Mouse (Mus musculus): ENCODE data around the gene Mt3.

The Mt3 gene

GRCm38 (mm10) chr8:94150925-94151324 lies 1.5 kb upstream of the Mt3 start:
- in situ Hi-C loops (cut with MboI, MseI), result no loop called here

- in situ Hi-C loops (cut with MboI, MseI), result no loop called here
These were observed 1.0 kb downstream of the Mt3 start for GRCm38 (mm10) chr8:94153451-94153850.

DNA sequence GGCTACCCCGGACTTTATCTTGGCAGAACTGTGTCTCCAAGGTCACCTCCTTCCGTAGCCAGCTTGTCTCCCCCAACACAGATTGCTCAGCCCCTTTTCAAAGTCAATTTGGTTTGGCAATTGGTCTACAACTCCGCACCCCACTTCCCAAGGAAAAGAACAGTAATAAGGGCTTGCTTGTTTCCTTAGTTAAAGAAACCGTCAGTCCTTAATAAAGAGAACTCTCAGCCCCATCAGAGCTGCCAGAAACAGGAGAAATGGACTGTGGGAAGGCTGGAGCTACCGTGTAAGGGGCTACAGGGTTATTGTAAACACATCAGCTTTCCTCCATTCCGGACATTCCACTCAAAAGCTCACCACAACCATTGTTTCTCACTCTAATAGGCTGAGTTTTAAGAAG lies 2.1 kb downstream of the Mt3 start:
- in situ Hi-C loops (cut with MboI, MseI), result no loop called here

DNA sequence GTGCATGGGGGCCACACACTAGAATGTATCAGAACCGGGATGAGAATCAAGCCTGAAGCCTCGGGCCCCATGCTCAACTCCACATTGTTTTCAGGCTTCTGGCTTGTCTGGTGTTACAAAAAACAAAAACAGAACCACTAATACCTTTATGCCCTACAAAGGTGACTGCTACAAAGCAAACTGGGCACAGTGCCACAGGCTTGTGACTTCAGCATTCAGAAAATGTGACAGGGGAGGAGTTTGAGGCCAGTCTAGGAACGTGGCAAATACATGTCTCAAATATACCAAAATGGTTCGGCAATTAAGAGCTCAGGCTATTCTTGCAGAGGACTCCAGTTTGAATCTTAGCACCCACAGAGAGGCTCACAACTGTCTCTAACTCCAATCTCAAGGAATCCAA lies 3.7 kb downstream of the Mt3 start:
- in situ Hi-C loops (cut with MboI, MseI), result no loop called here

GRCm38 (mm10) chr8:94165772-94166171 lies 13.4 kb downstream of the Mt3 start:
- in situ Hi-C loops (cut with MboI, MseI), result loop anchor here (5.0 kb wide), 2 partner anchors 37 to 42 kb away; no protein-coding TSS in a partner anchor

DNA sequence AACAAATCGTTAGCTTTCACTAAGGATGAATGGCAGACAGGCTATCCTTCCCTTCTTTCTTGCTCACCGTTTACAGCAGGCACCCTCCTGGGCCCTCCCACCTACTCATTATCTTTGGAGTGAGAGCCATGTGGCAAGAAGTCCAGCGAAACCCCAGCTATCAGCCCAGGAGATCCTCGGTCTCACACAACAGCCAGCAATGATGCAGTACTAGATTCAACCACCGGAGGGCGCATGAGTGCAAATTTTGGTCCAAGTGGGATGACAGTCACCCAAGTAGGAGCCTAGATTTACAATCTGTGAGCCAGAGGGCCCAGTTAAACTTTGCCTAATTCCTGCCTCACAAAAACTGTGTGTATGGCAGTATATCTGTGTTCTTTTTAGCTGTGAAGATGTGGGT lies 14.8 kb downstream of the Mt3 start:
- in situ Hi-C loops (cut with MboI, MseI), result loop anchor here (5.0 kb wide), 2 partner anchors 35 to 40 kb away; no protein-coding TSS in a partner anchor

GRCm38 (mm10) chr8:94169547-94169946 lies 17.1 kb downstream of the Mt3 start:
- in situ Hi-C loops (cut with MboI, MseI), result loop anchor here (5.0 kb wide), 2 partner anchors 33 to 38 kb away; no protein-coding TSS in a partner anchor

- in situ Hi-C loops (cut with MboI, MseI), result no loop called here
These were observed 18.9 kb downstream of the Mt3 start for GRCm38 (mm10) chr8:94171321-94171755.

- in situ Hi-C loops (cut with MboI, MseI), result no loop called here
These were observed 19.8 kb downstream of the Mt3 start, which contains the start of gene Mt2 for GRCm38 (mm10) chr8:94172075-94172808. Mt2 (plus strand) TSS chr8:94172664.

DNA sequence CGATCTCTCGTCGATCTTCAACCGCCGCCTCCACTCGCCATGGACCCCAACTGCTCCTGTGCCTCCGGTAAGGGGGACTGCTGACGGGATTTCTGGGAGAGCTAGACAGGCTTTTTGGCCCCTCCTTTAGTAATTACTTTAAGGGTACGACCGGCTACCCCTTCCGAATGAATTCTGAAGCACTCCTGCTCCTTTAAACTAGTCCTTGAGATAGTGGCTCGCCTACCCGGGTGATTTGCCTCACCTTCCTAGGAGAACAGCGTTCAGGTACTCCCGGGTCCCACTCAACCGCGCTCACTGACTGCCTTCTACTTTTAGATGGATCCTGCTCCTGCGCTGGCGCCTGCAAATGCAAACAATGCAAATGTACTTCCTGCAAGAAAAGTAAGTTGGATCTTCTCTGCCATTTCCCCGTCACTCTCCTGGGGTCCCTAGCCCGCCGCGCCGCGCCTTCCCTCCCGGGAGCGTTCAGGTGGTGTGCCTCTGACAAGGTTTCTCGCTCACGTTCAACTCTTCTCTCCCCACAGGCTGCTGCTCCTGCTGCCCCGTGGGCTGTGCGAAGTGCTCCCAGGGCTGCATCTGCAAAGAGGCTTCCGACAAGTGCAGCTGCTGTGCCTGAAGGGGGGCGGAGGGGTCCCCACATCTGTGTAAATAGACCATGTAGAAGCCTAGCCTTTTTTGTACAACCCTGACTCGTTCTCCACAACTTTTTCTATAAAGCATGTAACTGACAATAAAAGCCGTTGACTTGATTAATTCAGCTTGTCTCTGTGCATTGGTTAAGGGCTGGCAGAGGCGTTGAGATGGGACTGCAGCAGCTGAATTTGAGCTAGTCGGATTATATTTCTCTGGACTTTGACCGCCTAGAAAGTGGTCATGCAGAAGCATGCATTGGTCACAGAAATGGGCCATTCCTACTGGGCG lies 20.7 kb downstream of the Mt3 start:
- in situ Hi-C loops (cut with MboI, MseI), result no loop called here

GRCm38 (mm10) chr8:94173848-94174403 lies 21.5 kb downstream of the Mt3 start:
- in situ Hi-C loops (cut with MboI, MseI), result no loop called here

- in situ Hi-C loops (cut with MboI, MseI), result no loop called here
These were observed 22.3 kb downstream of the Mt3 start for GRCm38 (mm10) chr8:94174619-94175213.

GRCm38 (mm10) chr8:94177716-94178390 lies 25.4 kb downstream of the Mt3 start:
- in situ Hi-C loops (cut with MboI, MseI), result no loop called here

- in situ Hi-C loops (cut with MboI, MseI), result no loop called here
These were observed 26.7 kb downstream of the Mt3 start, which contains the start of gene Mt1 for GRCm38 (mm10) chr8:94178857-94179712. Mt1 (plus strand) TSS chr8:94179082.

GRCm38 (mm10) chr8:94179713-94180560 lies 27.5 kb downstream of the Mt3 start:
- in situ Hi-C loops (cut with MboI, MseI), result no loop called here

DNA sequence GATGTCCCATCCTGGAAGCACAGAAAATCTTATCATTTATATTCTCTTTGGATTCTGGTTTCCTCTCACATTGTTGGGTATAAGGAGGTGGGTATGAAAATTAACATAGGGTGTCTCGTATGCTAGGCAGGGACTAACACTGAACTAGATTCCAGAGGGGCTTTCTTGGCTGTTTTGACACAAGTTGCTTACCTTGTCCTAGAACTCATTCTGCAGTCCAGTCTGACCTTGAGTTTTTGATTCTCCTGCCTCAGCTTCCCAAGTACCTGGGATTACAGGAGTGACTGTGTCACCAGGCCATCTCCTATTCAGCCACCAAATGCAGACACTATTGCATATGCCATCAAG lies 28.1 kb downstream of the Mt3 start:
- in situ Hi-C loops (cut with MboI, MseI), result no loop called here

GRCm38 (mm10) chr8:94182055-94182929 lies 29.9 kb downstream of the Mt3 start:
- in situ Hi-C loops (cut with MboI, MseI), result no loop called here

GRCm38 (mm10) chr8:94183117-94183516 lies 30.7 kb downstream of the Mt3 start:
- in situ Hi-C loops (cut with MboI, MseI), result no loop called here

Measured in T-helper 17 cell (primary cell).